Mouse (Mus musculus): Measurements from ENCODE around the gene Zfp335.
"Not testable (repeated sequence)": the region's sequence is repeated elsewhere in the genome, so short reads cannot be mapped to it uniquely, and the experiment has no call there.

Zfp335 gene

GRCm38 (mm10) chr2:164871602-164872303 is 39.8 kb downstream of the Zfp335 start:
- DNase-seq (ENCODE audit: extremely low spot score, low spot score), result no peak

GRCm38 (mm10) chr2:164868491-164868890 is 43.1 kb downstream of the Zfp335 start:
- no peak for DNase-seq (ENCODE audit: extremely low spot score, low spot score)

GRCm38 (mm10) chr2:164867566-164867965 is 44.0 kb downstream of the Zfp335 start:
- DNase-seq (ENCODE audit: extremely low spot score, low spot score), result no peak

- DNase-seq (ENCODE audit: extremely low spot score, low spot score), result no peak
Measured at GRCm38 (mm10) chr2:164866741-164867551, 44.6 kb downstream of the Zfp335 start.

GRCm38 (mm10) chr2:164864593-164864992 is 47.0 kb downstream of the Zfp335 start:
- no peak for DNase-seq (ENCODE audit: extremely low spot score, low spot score)

- DNase-seq (ENCODE audit: extremely low spot score, low spot score), result not testable (repeated sequence)
Measured at GRCm38 (mm10) chr2:164863411-164863810, 48.1 kb downstream of the Zfp335 start.

GRCm38 (mm10) chr2:164862179-164862861 is 49.2 kb downstream of the Zfp335 start:
- peak; percentile 66 for DNase-seq (ENCODE audit: extremely low spot score, low spot score)

GRCm38 (mm10) chr2:164861094-164861493 is 50.5 kb downstream of the Zfp335 start:
- DNase-seq (ENCODE audit: extremely low spot score, low spot score), result no peak

GRCm38 (mm10) chr2:164859640-164860432 is 51.7 kb downstream of the Zfp335 start:
- DNase-seq (ENCODE audit: extremely low spot score, low spot score), result no peak

GRCm38 (mm10) chr2:164859155-164859554 is 52.4 kb downstream of the Zfp335 start:
- no peak for DNase-seq (ENCODE audit: extremely low spot score, low spot score)

- DNase-seq (ENCODE audit: extremely low spot score, low spot score), result no peak
Measured at GRCm38 (mm10) chr2:164857842-164858553, 53.6 kb downstream of the Zfp335 start.

GRCm38 (mm10) chr2:164857101-164857821 is 54.3 kb downstream of the Zfp335 start, which contains the start of gene Pltp:
Gene Pltp, minus strand, starts transcription at chr2:164857711.
- DNase-seq (ENCODE audit: extremely low spot score, low spot score), result peak; percentile 83

GRCm38 (mm10) chr2:164856309-164857100 is 55.1 kb downstream of the Zfp335 start:
- DNase-seq (ENCODE audit: extremely low spot score, low spot score), result peak; percentile 52

- DNase-seq (ENCODE audit: extremely low spot score, low spot score), result not testable (repeated sequence)
Measured at GRCm38 (mm10) chr2:164855572-164855971, 56.0 kb downstream of the Zfp335 start.

GRCm38 (mm10) chr2:164850061-164850460 is 61.5 kb downstream of the Zfp335 start:
- no peak for DNase-seq (ENCODE audit: extremely low spot score, low spot score)

GRCm38 (mm10) chr2:164845782-164846181 is 65.8 kb downstream of the Zfp335 start:
- no peak for DNase-seq (ENCODE audit: extremely low spot score, low spot score)

Data from neural tube, embryonic 10.5 days (tissue).